Mouse (Mus musculus): ENCODE data around the gene Parp2.
"Not testable (repeated sequence)": the region's sequence is repeated elsewhere in the genome, so short reads cannot be mapped to it uniquely, and the experiment has no call there.

Gene Parp2

DNA sequence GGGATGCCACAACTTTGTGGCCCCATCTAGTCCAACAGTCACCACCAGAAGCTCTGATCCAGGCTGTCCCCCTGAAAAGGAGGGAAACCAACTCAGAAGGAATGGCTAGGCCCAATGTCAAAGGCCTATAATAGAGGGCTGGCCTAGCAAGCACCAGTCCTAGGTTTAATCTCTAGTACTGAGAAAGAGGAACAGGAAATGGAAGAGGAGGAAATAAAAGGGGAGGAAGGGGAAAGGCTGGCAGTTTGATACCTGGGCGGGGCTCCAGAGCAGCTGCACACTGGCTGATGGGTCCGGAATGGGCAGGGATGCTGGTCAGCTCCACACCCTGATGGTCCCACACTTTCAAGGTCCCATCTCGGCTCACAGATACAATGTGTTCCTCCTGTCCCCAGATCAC lies 22.2 kb downstream of the Parp2 start:
- no peak for DNase-seq (ENCODE audit: low spot score)

DNA sequence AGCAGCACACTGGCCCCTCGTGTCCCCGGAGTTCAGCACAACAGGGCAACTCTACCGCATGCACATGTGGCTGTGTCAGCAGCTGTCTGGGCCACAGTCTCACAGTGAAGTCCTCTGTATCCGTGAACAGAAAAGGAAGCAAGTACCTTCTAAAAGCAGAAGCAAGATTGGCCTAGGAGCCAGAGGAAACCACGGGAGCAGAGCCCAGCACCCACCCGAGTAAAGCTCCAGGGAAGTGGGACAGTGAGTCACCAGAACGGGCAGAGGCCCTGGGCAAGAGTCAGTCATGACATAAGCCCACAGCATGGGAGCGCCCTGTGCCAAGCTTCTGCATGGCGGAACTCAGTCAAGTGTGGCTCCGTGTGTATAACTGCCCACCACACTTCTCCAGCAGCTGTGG lies 26.3 kb downstream of the Parp2 start:
- no peak for DNase-seq (ENCODE audit: low spot score)

GRCm38 (mm10) chr14:50834435-50834834 lies 26.8 kb downstream of the Parp2 start:
- DNase-seq (ENCODE audit: low spot score) = no peak

DNA sequence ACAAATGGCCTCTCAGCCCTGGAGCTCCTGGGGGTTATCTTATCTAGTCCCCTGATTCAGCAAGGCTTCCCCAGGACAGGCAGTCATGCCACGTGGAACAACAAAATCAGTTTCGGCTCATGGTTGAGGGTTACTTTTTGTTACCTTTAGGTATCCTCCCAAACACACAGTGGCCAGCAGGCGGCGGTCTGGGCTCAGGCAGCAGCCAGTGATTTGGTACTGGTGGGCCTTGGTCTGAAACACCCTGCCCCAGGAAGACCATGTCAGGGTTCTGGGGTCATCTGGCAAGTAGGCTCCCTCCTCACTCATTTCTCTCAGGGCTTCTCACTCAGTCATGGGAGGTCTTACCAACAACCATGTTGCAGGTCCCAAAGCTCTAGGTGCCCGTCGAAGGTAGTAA lies 29.6 kb downstream of the Parp2 start:
- DNase-seq (ENCODE audit: low spot score) = no peak

DNA sequence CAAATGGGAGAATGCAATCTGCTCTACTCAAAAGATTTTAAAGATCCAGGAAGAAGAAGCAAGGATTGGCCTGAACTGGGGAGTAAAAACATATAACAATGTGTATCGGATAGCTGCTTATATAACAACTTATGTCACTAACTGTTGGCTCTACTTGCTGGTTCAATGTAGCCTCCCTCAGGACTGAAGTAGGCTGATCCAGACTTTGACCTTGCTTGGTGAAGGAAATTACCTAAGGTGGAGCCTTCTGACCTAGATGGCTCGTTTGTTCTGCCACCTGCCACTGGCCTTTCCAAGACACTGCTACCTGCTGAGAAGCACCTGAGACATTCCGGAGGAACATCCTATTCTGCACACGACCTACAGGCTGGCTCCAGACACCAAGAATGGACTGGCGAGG lies 48.1 kb downstream of the Parp2 start:
- no peak for DNase-seq (ENCODE audit: low spot score)

DNA sequence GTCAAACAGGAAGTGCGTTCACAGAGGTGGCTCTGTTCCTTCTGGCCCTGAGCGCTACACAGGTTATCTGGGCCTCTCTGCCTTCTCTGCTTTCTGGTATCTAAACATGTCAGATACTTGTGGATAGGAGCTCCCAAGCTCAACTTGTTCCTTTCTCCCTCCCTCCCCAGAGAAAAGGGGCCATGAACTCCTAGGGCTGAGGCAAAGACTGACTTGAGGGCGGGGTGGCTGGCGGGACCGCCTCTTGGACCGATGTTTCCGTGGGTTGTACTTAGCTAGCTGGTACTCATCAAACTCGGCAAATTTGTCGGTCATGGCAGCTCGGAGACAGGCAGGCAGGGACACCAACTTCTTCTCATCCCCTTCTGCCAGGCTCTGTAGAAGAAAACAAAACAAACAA lies 55.0 kb downstream of the Parp2 start:
- DNase-seq (ENCODE audit: low spot score) = no peak

DNA sequence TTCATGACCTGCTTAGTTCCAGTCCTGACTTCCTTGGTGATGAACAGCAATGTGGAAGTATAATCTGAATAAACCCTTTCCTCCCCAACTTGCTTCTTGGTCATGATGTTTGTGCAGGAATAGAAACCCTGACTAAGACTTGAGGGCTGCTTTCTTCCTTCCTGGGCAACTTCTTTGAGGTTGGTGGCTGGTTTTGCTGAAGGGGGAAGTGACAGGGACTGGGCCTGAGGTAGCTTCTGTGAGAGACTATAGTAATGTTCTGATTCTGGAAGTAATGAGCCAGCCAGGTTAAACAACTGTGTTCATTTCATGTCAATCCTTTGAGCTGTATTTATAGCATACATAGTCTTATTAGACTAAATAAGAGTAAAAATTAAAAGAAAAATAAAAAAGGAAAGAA lies 57.4 kb downstream of the Parp2 start:
- not testable (repeated sequence) for DNase-seq (ENCODE audit: low spot score)

DNA sequence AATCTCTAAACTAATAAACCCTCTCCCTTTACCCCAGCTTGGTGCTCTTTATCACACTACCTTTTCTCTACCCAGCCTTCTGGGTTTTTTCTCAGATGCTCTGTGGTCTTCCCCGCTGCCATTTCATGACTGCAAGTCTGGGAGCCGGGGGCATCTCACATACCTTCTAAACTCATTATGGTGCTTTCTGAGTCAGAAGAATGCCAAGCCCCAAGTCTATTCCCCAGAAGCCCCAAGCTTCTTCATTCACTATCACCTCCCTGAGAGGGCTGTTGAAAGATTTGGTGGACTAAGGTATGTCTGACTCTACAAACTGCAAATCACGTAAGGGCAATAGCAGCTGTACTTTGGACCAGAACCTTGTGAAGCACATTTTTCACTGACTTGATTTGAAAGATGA lies 59.3 kb downstream of the Parp2 start:
- DNase-seq (ENCODE audit: low spot score) = no peak

DNA sequence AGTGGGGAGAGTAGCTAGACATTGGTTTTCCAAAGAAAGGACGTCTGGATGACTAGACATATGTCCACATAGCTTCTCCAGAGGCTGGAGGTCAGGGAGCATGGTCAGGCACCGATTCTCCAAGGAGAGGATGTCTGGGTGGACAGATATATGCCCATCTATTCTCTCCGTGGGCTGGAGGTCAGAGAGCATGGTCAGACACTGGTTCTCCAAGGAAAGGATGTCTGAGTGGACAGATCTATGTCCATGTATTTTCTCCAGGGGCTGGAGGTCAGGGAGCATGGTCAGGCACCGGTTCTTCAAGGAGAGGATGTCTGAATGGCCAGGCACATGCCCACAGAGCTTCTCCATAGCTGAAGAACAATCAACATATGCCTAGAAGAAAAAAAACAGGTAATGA lies 60.6 kb downstream of the Parp2 start:
- no peak for DNase-seq (ENCODE audit: low spot score)

- no peak for DNase-seq (ENCODE audit: low spot score)
These were observed 61.0 kb downstream of the Parp2 start for GRCm38 (mm10) chr14:50868656-50869055.

- peak; percentile 62 for DNase-seq (ENCODE audit: low spot score)
These were observed 62.5 kb downstream of the Parp2 start, which contains the start of gene Tep1 for GRCm38 (mm10) chr14:50869889-50870804. Gene Tep1 (minus strand): TSS chr14:50870560.

- DNase-seq (ENCODE audit: low spot score) = no peak
These were observed 63.1 kb downstream of the Parp2 start for GRCm38 (mm10) chr14:50870805-50871143.

Measured in ovary, postnatal 14 days (tissue).